Mouse (Mus musculus): ENCODE data around the gene Rapgefl1.

GRCm38 (mm10) chr11:98791448-98791847 lies 45.1 kb upstream of the Rapgefl1 start:
- no peak for TF ChIP-seq GATA1 (IDR thresholded peaks at IDR 0.05; ENCODE audit: borderline replicate concordance, low read length)
- no peak for TF ChIP-seq CTCF (IDR thresholded peaks at IDR 0.05; ENCODE audit: low read depth, low read length)
- no peak for TF ChIP-seq POLR2AphosphoS5 (IDR thresholded peaks at IDR 0.05; ENCODE audit: insufficient replicate concordance, low read depth, low read length)

Data from G1E (cell line).